8 mouse cellular contexts compared by ENCODE assay signal in genomic region chr19:4711098-4711600, GRCm38 (mm10). TPM values are rescaled to one million over a fixed set of nuclear protein-coding genes. Genes with fewer than 3 reads are reported as not detected.
DNase-seq lines count a peak whose midpoint lies in the region; ATAC-seq lines count a peak whose summit lies in the region.

Sptbn2 (plus strand) TSS chr19:4711167.

- peak within 1 kb of the TSS; percentile 52 for H3K4me3 ChIP-seq in lung, embryonic 15.5 days
- peak within 1 kb of the TSS; percentile 65 for H3K4me3 ChIP-seq in embryonic facial prominence, embryonic 13.5 days
- peak within 1 kb of the TSS; percentile 33 for H3K4me3 ChIP-seq in liver, embryonic 15.5 days (replicated peaks)

- 15% methylated on average over 13 of the region's 13 CpGs for WGBS in lung, embryonic 15.5 days
- WGBS in embryonic facial prominence, embryonic 13.5 days, result 12% methylated on average over 13 of the region's 13 CpGs
- WGBS in liver, embryonic 15.5 days (ENCODE audit: insufficient replicate concordance), result 16% methylated on average over 13 of the region's 13 CpGs

- peaks cover 54% of the 10 kb centered on the region for H3K27me3 ChIP-seq in lung, embryonic 15.5 days
- peaks cover 60% of the 10 kb centered on the region for H3K27me3 ChIP-seq in embryonic facial prominence, embryonic 13.5 days
- peaks cover 76% of the 10 kb centered on the region for H3K27me3 ChIP-seq in liver, embryonic 15.5 days

- peaks cover 17% of the 10 kb centered on the region; the same call in 1 of the 2 replicates for H3K4me1 ChIP-seq in lung, embryonic 15.5 days
- H3K4me1 ChIP-seq in embryonic facial prominence, embryonic 13.5 days, result peaks cover 14% of the 10 kb centered on the region
- 0 out of 2 replicates have a peak, but pooled peaks cover 3% of the 10 kb centered on the region for H3K4me1 ChIP-seq in liver, embryonic 15.5 days (replicated peaks)

- no peaks in the 10 kb centered on the region for H3K36me3 ChIP-seq in lung, embryonic 15.5 days
- H3K36me3 ChIP-seq in embryonic facial prominence, embryonic 13.5 days, result no peaks in the 10 kb centered on the region
- H3K36me3 ChIP-seq in liver, embryonic 15.5 days (replicated peaks), result no peaks in the 10 kb centered on the region

- no peak within 1 kb of the TSS for H3K27ac ChIP-seq in lung, embryonic 15.5 days
- no peak within 1 kb of the TSS for H3K27ac ChIP-seq in embryonic facial prominence, embryonic 13.5 days
- no peak within 1 kb of the TSS for H3K27ac ChIP-seq in liver, embryonic 15.5 days (replicated peaks)

- H3K9ac ChIP-seq in lung, embryonic 15.5 days, result peak within 1 kb of the TSS; percentile 34
- H3K9ac ChIP-seq in embryonic facial prominence, embryonic 13.5 days, result peak within 1 kb of the TSS; percentile 69
- H3K9ac ChIP-seq in liver, embryonic 15.5 days, result no peak within 1 kb of the TSS

- no peak for DNase-seq in lung, postnatal 36 days
- peak; percentile 83 for DNase-seq in layer of hippocampus, adult 11-12 months (ENCODE audit: low spot score)
- no peak for DNase-seq in ovary, postnatal 36 days (ENCODE audit: low spot score)
- DNase-seq in adrenal gland, postnatal 36 days, result no peak

- ATAC-seq in lung, embryonic 15.5 days (ENCODE audit: borderline replicate concordance, extremely low read depth, low FRiP score, low TSS enrichment), result no peak
- no peak for ATAC-seq in embryonic facial prominence, embryonic 13.5 days (ENCODE audit: insufficient number of reproducible peaks, insufficient read depth, low FRiP score, low TSS enrichment, low read depth)
- no peak for ATAC-seq in liver, embryonic 15.5 days (ENCODE audit: insufficient read depth)
- ATAC-seq in granulocyte monocyte progenitor cell, adult 5-6 weeks (replicated peaks; ENCODE audit: poor library complexity, severe bottlenecking), result no peak

- H3K4me2 ChIP-seq in lung, embryonic 15.5 days, result peak within 1 kb of the TSS; percentile 99
- H3K4me2 ChIP-seq in embryonic facial prominence, embryonic 13.5 days, result peak within 1 kb of the TSS; percentile 99
- H3K4me2 ChIP-seq in liver, embryonic 15.5 days, result peak within 1 kb of the TSS; percentile 59

- no peaks in the 10 kb centered on the region for H3K9me3 ChIP-seq in lung, embryonic 15.5 days
- no peaks in the 10 kb centered on the region for H3K9me3 ChIP-seq in embryonic facial prominence, embryonic 13.5 days
- H3K9me3 ChIP-seq in liver, embryonic 15.5 days (replicated peaks), result no peaks in the 10 kb centered on the region

RNA-seq across cellular contexts. Expression of gene Sptbn2, which starts in this region (rescaled TPM):
- polyA plus RNA-seq in lung, embryonic 15.5 days (2015; fragmentation: Nextera tagmentation; extraction: Ambion mirVana), result 1.1 and 1.4 TPM in 2 replicates
- 2.6 and 2.9 TPM in 2 replicates for polyA plus RNA-seq in embryonic facial prominence, embryonic 13.5 days (2015; fragmentation: Nextera tagmentation; extraction: Ambion mirVana)
- 0.05 and 0.10 TPM in 2 replicates for polyA plus RNA-seq in liver, embryonic 15.5 days (2015; fragmentation: Nextera tagmentation; extraction: Ambion mirVana)
- 0.23 TPM in 1 of 2 replicates, not detected in the other for total RNA-seq in granulocyte monocyte progenitor cell, adult 5-6 weeks (2014; fragmentation: Nextera tagmentation)
- not detected in 2 replicates for total RNA-seq in granulocyte monocyte progenitor cell, adult 5-6 weeks (2017)
- total RNA-seq in adrenal gland, postnatal 36 days (2021), result under 1 TPM; 0.49 to 0.53 TPM
